Mouse (Mus musculus): ENCODE results near the gene Fam57b.

GRCm38 (mm10) chr7:126799468-126800268 lies 2.2 kb downstream of the Fam57b start:
- TF ChIP-seq CTCF (conservative IDR thresholded peaks at IDR 0.05 in 1 of 2, IDR thresholded peaks at IDR 0.05 in 1 of 2; ENCODE audit: low read depth in 2 of 2, low read length in 2 of 2) (no peak), MAFK (IDR thresholded peaks at IDR 0.05; ENCODE audit: insufficient replicate concordance, low read length) (peak; percentile 53; the same call in 1 of the 2 replicates), CHD2 (IDR thresholded peaks at IDR 0.05; ENCODE audit: low read length) (0 out of 2 replicates have a peak, but pooled peaks have one; percentile 6), RAD21 (IDR thresholded peaks at IDR 0.05; ENCODE audit: low read depth, low read length) (no peak), CHD1 (IDR thresholded peaks at IDR 0.05; ENCODE audit: low read depth, low read length) (peak; percentile 68; the same call in 1 of the 2 replicates), MAX (IDR thresholded peaks at IDR 0.05; ENCODE audit: low read length) (peak; percentile 65; the same call in 1 of the 2 replicates), USF2 (conservative IDR thresholded peaks at IDR 0.05; ENCODE audit: low read depth, low read length) (no peak)
